Mouse (Mus musculus) hindbrain, embryonic 11.5 days (tissue): ENCODE measurements at regions not wholly inside any gene's neighbourhood (a gene's known extent, or its start where the extent isn't known, plus 50 kb on each side); places are given as distances from the start of the nearest gene placed in this dataset.

Source experiments
- ATAC-seq: fragments of 200-750 bp; cut with Nextera tagmentation; 2 replicates; pipeline ENCODE4 v1.8.0; 2017; ENCODE audit warnings: mild to moderate bottlenecking, moderate TSS enrichment, moderate library complexity; ENCODE audit not compliant: low FRiP score
- DNase-seq: peaks from one replicate; pipeline ENCODE4 v3.0.0-alpha.2; 2015; ENCODE audit warnings: low spot score
- H3K27ac ChIP-seq: fragments of 300-500 bp; sonication (generic); 2 replicates; pipeline ENCODE4 v1.5.1; 2014; ENCODE audit warnings: mild to moderate bottlenecking, low read depth, low read length
- H3K27me3 ChIP-seq: fragments of 300-500 bp; sonication (generic); 2 replicates; pipeline ENCODE4 v1.6.1; 2014; ENCODE audit warnings: mild to moderate bottlenecking, low read length, moderate library complexity, mixed read lengths; ENCODE audit not compliant: control insufficient read depth, insufficient read depth
- H3K36me3 ChIP-seq: fragments of 300-500 bp; sonication (generic); 2 replicates; pipeline ENCODE4 v1.6.1; 2014; ENCODE audit warnings: mild to moderate bottlenecking, low read length, moderate library complexity, mixed read lengths; ENCODE audit not compliant: control insufficient read depth, insufficient read depth
- H3K4me1 ChIP-seq: fragments of 300-500 bp; sonication (generic); replicated peaks from 2 replicates; pipeline ENCODE4 v1.6.1; 2014; ENCODE audit warnings: low read length, mixed read lengths; ENCODE audit not compliant: control insufficient read depth, insufficient read depth
- H3K4me2 ChIP-seq: fragments of 300-500 bp; sonication (generic); replicated peaks from 2 replicates; pipeline ENCODE4 v1.6.1; 2014; ENCODE audit warnings: mild to moderate bottlenecking, low read depth, low read length
- H3K4me3 ChIP-seq: fragments of 300-500 bp; sonication (generic); 2 replicates; pipeline ENCODE4 v1.5.1; 2014; ENCODE audit warnings: low read depth, low read length
- H3K9ac ChIP-seq: fragments of 300-500 bp; sonication (generic); 2 replicates; pipeline ENCODE4 v1.6.1; 2014; ENCODE audit warnings: low read depth, low read length
- H3K9me3 ChIP-seq: fragments of 300-500 bp; sonication (generic); 2 replicates; pipeline ENCODE4 v1.6.1; 2016; ENCODE audit warnings: low read length; ENCODE audit not compliant: control insufficient read depth
- WGBS: fragments of 180-500 bp; shearing (Covaris S2); extraction: QIAGEN DNeasy Blood & Tissue Kit; methylation state at CpG from one replicate; pipeline ENCODE4 v1.1.7; 2014; 5-methylcytosine and 5-hydroxymethylcytosine counted together

DNA sequence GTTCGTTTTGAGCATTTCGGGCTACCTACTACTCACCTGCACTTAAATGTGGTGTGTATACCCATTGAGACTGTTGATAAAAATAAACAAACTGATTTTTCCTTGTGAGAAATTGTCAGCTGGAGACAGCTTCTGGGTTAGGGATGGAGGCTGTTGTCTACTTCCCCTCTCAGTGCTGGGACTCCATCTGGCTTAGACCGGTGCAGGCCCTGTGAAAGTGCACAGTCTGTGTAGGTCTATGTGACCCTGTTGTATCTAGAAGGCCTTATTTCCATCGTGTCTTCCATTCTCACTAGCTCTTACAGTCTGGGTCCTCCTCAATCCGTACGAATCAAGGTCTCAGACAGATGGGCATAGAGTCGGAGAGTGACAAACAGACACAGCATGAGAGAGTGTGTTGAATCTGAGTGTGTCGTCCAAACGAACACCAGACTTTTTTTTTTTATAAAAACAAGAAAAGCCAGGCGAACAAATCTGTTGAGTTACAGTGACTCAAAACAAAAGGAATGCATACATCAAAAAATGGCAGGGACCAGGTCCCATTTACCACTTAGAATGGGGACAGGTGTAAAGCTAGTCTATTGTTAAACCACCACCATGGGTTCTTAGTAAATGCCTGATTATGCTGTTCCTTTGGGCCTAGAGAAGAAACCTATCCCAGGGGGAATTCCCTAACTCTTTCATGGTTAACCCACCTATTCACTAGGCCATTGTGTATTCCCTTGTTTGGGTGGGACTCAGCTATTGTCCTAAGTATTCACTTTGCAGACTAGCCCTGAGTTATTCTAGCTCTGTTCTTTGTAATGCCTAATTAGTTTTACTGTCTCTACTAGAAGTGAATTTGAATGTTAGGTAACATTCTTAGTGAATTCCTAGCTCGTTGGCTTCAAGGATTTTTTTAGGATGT is 69.1 kb upstream of the Pax1 start:
- no peak for ATAC-seq
- WGBS = 53% methylated on average over 11 of the region's 11 CpGs
- Histone ChIP-seq H3K4me2 (no peak overlapping the region), H3K9me3 (no peaks in the 10 kb centered on the region), H3K4me1 (no peaks in the 10 kb centered on the region), H3K4me3 (no peak overlapping the region), H3K9ac (no peak overlapping the region), H3K27me3 (no peaks in the 10 kb centered on the region), H3K36me3 (no peaks in the 10 kb centered on the region), H3K27ac (no peak overlapping the region)
- no peak for DNase-seq

DNA sequence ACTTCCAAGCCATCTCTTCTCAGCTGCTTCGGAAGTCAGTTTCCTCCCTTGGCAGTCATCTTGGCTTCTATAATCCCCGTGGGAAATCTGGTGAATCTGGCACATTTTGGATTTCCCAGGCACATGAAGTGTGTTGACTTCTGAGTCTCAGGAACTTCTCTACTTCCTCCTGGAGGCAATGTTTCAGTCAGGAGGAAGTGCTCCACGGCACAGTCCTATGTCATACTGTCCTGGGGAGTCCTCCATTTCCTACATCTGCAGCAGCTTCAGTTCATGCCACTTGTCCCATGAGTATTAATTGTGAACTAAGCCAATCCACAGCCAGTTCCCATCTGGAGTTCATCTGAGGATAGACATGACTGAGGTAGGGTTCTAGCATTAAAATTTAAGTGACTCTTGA is 78.3 kb upstream of the Pax1 start:
- DNase-seq (no peak), ATAC-seq (no peak)
- Histone ChIP-seq H3K4me2 (no peak overlapping the region), H3K4me3 (no peak overlapping the region), H3K9ac (no peak overlapping the region), H3K27ac (no peak overlapping the region), H3K27me3 (no peaks in the 10 kb centered on the region), H3K36me3 (no peaks in the 10 kb centered on the region), H3K9me3 (no peaks in the 10 kb centered on the region), H3K4me1 (no peaks in the 10 kb centered on the region)
- WGBS = 82% methylated on average over 3 of the region's 3 CpGs

DNA sequence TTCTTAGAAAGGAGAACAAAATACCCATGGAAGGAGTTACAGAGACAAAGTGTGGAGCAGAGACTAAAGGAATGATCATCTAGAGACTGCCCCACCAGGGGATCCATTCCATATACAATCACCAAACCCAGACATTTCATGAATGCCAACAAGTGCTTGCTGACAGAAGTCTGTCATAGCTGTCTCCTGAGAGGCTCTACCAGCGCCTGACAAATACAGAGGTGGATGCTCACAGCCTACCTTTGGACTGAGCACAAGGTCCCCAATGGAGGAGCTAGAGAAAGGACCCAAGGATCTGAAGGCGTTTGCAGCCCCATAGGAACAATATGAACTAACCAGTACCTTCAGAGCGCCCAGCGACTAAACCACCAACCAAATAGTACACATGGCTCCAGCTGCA is 83.6 kb upstream of the Nkx2-2 start:
- Histone ChIP-seq H3K27ac (no peak overlapping the region), H3K4me2 (no peak overlapping the region), H3K27me3 (no peaks in the 10 kb centered on the region), H3K9ac (no peak overlapping the region), H3K36me3 (no peaks in the 10 kb centered on the region), H3K4me1 (no peaks in the 10 kb centered on the region), H3K4me3 (no peak overlapping the region), H3K9me3 (no peaks in the 10 kb centered on the region)
- WGBS = 86% methylated on average over 4 of the region's 4 CpGs
- DNase-seq = no peak
- no peak for ATAC-seq

DNA sequence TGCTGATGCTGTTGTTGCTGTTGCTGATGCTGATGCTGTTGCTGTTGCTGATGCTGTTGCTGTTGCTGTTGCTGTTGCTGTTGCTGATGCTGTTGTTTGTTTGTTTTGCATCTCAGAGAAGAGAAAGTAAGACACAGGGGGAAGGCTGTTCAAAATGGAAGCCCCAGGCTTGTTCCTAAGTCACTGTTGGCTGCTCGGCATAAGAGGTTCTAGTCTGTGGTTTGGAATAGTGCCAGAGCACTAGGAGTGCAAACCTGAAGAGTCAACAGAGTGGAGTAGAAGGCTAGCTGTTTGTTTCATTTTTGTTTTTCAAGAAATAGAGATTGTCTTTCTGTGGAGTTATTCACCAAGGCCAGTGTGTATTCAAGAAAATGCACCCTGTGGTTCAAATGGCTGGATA is 75.1 kb upstream of the Nkx2-2 start:
- ATAC-seq (no peak), DNase-seq (no peak)
- H3K9me3 ChIP-seq = no peaks in the 10 kb centered on the region
- no peak overlapping the region for H3K4me2 ChIP-seq
- H3K36me3 ChIP-seq = no peaks in the 10 kb centered on the region
- H3K27me3 ChIP-seq = no peaks in the 10 kb centered on the region
- no peaks in the 10 kb centered on the region for H3K4me1 ChIP-seq
- 85% methylated on average over 1 of the region's 1 CpGs for WGBS
- H3K27ac ChIP-seq = no peak overlapping the region
- no peak overlapping the region for H3K9ac ChIP-seq
- H3K4me3 ChIP-seq = no peak overlapping the region

- ATAC-seq = no peak
- H3K36me3 ChIP-seq = no peaks in the 10 kb centered on the region
- H3K27me3 ChIP-seq = no peaks in the 10 kb centered on the region
- H3K4me2 ChIP-seq = no peak overlapping the region
- no peaks in the 10 kb centered on the region for H3K9me3 ChIP-seq
- no peaks in the 10 kb centered on the region for H3K4me1 ChIP-seq
- H3K27ac ChIP-seq = no peak overlapping the region
- DNase-seq = no peak
- WGBS = 86% methylated on average over 5 of the region's 5 CpGs
- H3K9ac ChIP-seq = no peak overlapping the region
- H3K4me3 ChIP-seq = no peak overlapping the region
These were observed 73.9 kb upstream of the Nkx2-2 start for GRCm38 (mm10) chr2:147267901-147268300.

DNA sequence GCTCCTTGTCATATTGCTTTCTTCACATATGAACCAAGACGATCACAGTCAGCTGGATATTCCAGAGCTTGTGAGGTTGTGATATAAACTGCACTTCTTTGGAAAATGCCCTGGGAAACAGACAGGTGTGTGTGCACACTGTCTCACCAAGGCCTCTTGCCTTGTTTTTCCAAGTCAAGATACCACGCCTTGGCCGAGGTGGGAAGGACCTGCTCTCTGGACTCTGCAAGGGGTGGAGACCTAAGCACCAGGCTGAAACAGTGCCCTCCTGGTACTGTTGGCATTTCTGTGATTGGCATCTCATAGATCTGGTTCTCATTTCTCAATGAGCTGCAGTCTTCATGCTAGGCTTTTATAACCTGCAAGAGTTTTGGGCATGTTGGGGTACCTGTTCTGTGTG is 73.2 kb upstream of the Nkx2-2 start:
- Histone ChIP-seq H3K4me2 (no peak overlapping the region), H3K27me3 (no peaks in the 10 kb centered on the region), H3K9me3 (no peaks in the 10 kb centered on the region), H3K36me3 (no peaks in the 10 kb centered on the region), H3K4me3 (no peak overlapping the region), H3K9ac (no peak overlapping the region), H3K27ac (no peak overlapping the region), H3K4me1 (no peaks in the 10 kb centered on the region)
- no peak for DNase-seq
- 85% methylated on average over 3 of the region's 3 CpGs for WGBS
- no peak for ATAC-seq

DNA sequence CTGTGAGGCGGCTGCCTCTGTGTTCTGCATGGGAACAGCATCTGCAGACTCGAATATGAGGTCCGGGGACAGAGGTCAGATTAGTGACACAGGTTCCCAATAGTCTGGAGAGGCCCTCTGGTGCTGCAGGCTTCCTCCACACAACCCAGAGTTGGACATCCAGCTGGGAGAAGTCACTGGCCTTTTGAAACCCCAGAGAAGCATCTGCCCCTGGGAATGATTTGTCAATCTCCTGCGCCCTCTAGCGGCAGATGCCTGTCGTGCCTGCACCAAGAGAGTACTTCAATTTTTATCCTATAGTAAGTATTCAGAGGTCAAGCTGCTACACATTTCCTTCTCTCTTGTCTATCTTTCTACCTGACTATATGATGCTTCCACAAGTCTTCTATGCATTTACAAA is 62.7 kb upstream of the Nkx2-2 start:
- H3K4me3 ChIP-seq = no peak overlapping the region
- H3K4me1 ChIP-seq = no peaks in the 10 kb centered on the region
- H3K9ac ChIP-seq = no peak overlapping the region
- no peak overlapping the region for H3K4me2 ChIP-seq
- H3K9me3 ChIP-seq = no peaks in the 10 kb centered on the region
- H3K36me3 ChIP-seq = no peaks in the 10 kb centered on the region
- H3K27ac ChIP-seq = no peak overlapping the region
- H3K27me3 ChIP-seq = no peaks in the 10 kb centered on the region; the same call in 1 of the 2 replicates
- ATAC-seq (peak; percentile 40; the same call in 1 of the 2 replicates), DNase-seq (peak; percentile 86)
- WGBS = 21% methylated on average over 6 of the region's 6 CpGs

DNA sequence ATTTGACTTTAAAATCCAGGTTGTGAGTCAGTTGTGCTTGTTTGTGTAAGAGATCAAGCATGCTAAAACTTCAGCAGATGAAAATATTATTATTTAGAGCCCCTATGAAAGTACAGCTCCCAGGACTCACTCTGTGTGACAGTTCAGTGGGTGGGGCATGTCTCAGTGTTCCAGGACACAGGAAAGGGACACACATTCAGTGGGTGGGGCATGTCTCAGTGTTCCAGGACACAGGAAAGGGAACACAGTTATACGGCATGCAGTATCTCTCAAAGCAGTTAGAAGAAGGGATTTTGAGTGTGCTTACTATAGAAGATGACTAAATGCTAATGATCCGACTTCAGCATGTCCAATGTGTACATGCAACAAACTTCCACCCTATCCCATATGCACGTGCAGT is 60.9 kb upstream of the Nkx2-2 start:
- Histone ChIP-seq H3K9me3 (no peaks in the 10 kb centered on the region), H3K36me3 (no peaks in the 10 kb centered on the region), H3K4me2 (no peak overlapping the region), H3K4me1 (no peaks in the 10 kb centered on the region), H3K27me3 (no peaks in the 10 kb centered on the region; the same call in 1 of the 2 replicates), H3K27ac (no peak overlapping the region), H3K9ac (no peak overlapping the region), H3K4me3 (no peak overlapping the region)
- WGBS = 80% methylated on average over 3 of the region's 3 CpGs
- DNase-seq (no peak), ATAC-seq (no peak)

DNA sequence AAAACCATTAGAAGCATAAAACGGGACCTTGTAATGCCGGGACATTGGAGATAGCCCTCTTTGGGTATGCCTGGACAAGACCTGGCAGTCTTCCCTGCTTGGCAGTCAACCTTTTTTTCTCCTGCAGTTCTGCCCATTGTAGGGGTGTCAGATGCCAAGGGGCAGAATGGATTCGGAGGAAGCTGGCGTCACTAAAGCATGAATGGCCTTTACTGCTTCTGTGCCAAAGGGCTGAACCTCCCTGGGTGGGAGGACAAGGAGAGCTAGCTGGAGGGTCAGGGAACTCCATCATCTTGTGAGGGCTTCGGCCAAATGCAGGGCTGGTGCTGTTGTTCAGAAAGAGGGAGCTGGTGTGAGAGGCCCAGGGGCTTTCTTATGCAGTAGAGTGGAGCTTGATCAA is 60.1 kb upstream of the Nkx2-2 start:
- Histone ChIP-seq H3K27ac (no peak overlapping the region), H3K9ac (no peak overlapping the region), H3K9me3 (no peaks in the 10 kb centered on the region), H3K4me1 (no peaks in the 10 kb centered on the region), H3K4me2 (no peak overlapping the region), H3K27me3 (no peaks in the 10 kb centered on the region; the same call in 1 of the 2 replicates), H3K4me3 (no peak overlapping the region), H3K36me3 (no peaks in the 10 kb centered on the region)
- DNase-seq (no peak), ATAC-seq (no peak)
- 46% methylated on average over 5 of the region's 5 CpGs for WGBS
